In genomic region chrX:10485664-10486211, GRCm38 (mm10) we compare ENCODE assay signal across 8 mouse cellular contexts. TPM values are rescaled to one million over a fixed set of nuclear protein-coding genes. Genes with fewer than 3 reads are reported as not detected.
DNase-seq lines count a peak whose midpoint lies in the region; ATAC-seq and TF ChIP-seq lines count a peak whose summit lies in the region.

No protein-coding gene starts in this region.

- TF ChIP-seq CTCF in ES-Bruce4 (IDR thresholded peaks at IDR 0.05; ENCODE audit: low read depth, low read length), result no peak
- peak; percentile 25 for TF ChIP-seq CTCF in heart, postnatal 0 days (IDR thresholded peaks at IDR 0.05; ENCODE audit: low read depth)

- no peak overlapping the region for H3K27ac ChIP-seq in ES-Bruce4 (ENCODE audit: insufficient read depth, low read length)
- peak overlapping the region; percentile 86 for H3K27ac ChIP-seq in brown adipose tissue, adult 24 weeks (replicated peaks; ENCODE audit: low read depth, low read length)
- peak overlapping the region; percentile 66 for H3K27ac ChIP-seq in forebrain, embryonic 14.5 days (ENCODE audit: low read depth, low read length)
- peak overlapping the region; percentile 68 for H3K27ac ChIP-seq in heart, postnatal 0 days (ENCODE audit: low read depth)
- H3K27ac ChIP-seq in liver, embryonic 15.5 days (replicated peaks), result no peak overlapping the region
- peak overlapping the region; percentile 82 for H3K27ac ChIP-seq in neural tube, embryonic 15.5 days (replicated peaks)

- no peaks in the 10 kb centered on the region for H3K27me3 ChIP-seq in ES-Bruce4 (ENCODE audit: control insufficient read depth, insufficient read depth, low read length, poor library complexity, severe bottlenecking)
- H3K27me3 ChIP-seq in forebrain, embryonic 14.5 days (replicated peaks; ENCODE audit: control insufficient read depth, insufficient read depth, low read length), result no peaks in the 10 kb centered on the region
- H3K27me3 ChIP-seq in heart, postnatal 0 days (ENCODE audit: control insufficient read depth, insufficient read depth, low read length), result no peaks in the 10 kb centered on the region
- peaks cover 12% of the 10 kb centered on the region for H3K27me3 ChIP-seq in liver, embryonic 15.5 days
- no peaks in the 10 kb centered on the region for H3K27me3 ChIP-seq in neural tube, embryonic 15.5 days (replicated peaks)

- TF ChIP-seq POLR2A in ES-Bruce4 (IDR thresholded peaks at IDR 0.05; ENCODE audit: insufficient read depth, low read length), result no peak

- WGBS in forebrain, embryonic 14.5 days, result 25% methylated on average over 27 of the region's 27 CpGs
- 9% methylated on average over 27 of the region's 27 CpGs for WGBS in heart, postnatal 0 days
- 14% methylated on average over 27 of the region's 27 CpGs for WGBS in liver, embryonic 15.5 days (ENCODE audit: insufficient replicate concordance)
- 24% methylated on average over 27 of the region's 27 CpGs for WGBS in neural tube, embryonic 15.5 days

- H3K4me2 ChIP-seq in forebrain, embryonic 14.5 days (ENCODE audit: low read length), result peak overlapping the region; percentile 50
- peak overlapping the region; percentile 65 for H3K4me2 ChIP-seq in heart, postnatal 0 days (ENCODE audit: low read depth, low read length)
- H3K4me2 ChIP-seq in liver, embryonic 15.5 days, result peak overlapping the region; percentile 38
- peak overlapping the region; percentile 52 for H3K4me2 ChIP-seq in neural tube, embryonic 15.5 days

- H3K36me3 ChIP-seq in ES-Bruce4 (ENCODE audit: control insufficient read depth, insufficient read depth, low read length, poor library complexity, severe bottlenecking), result no peaks in the 10 kb centered on the region
- no peaks in the 10 kb centered on the region for H3K36me3 ChIP-seq in forebrain, embryonic 14.5 days (ENCODE audit: control insufficient read depth, insufficient read depth, low read length)
- H3K36me3 ChIP-seq in heart, postnatal 0 days (replicated peaks; ENCODE audit: control insufficient read depth, insufficient read depth, low read length), result no peaks in the 10 kb centered on the region
- H3K36me3 ChIP-seq in liver, embryonic 15.5 days (replicated peaks), result no peaks in the 10 kb centered on the region
- no peaks in the 10 kb centered on the region for H3K36me3 ChIP-seq in neural tube, embryonic 15.5 days

- ATAC-seq in forebrain, embryonic 14.5 days, result peak; percentile 89
- peak; percentile 84 for ATAC-seq in heart, postnatal 0 days (ENCODE audit: insufficient read depth, low read depth)
- ATAC-seq in liver, embryonic 15.5 days (ENCODE audit: insufficient read depth), result peak; percentile 47; the same call in 1 of the 2 replicates
- ATAC-seq in neural tube, embryonic 15.5 days (ENCODE audit: low FRiP score), result peak; percentile 92

- H3K4me1 ChIP-seq in ES-Bruce4 (ENCODE audit: control insufficient read depth, insufficient read depth, low read length), result no peaks in the 10 kb centered on the region
- no peaks in the 10 kb centered on the region for H3K4me1 ChIP-seq in brown adipose tissue, adult 24 weeks (ENCODE audit: control insufficient read depth, insufficient read depth, insufficient read length, low read length)
- peaks cover 3% of the 10 kb centered on the region; the same call in 1 of the 2 replicates for H3K4me1 ChIP-seq in forebrain, embryonic 14.5 days (ENCODE audit: control insufficient read depth, insufficient read depth, low read length)
- no peaks in the 10 kb centered on the region for H3K4me1 ChIP-seq in heart, postnatal 0 days (ENCODE audit: control insufficient read depth, insufficient read depth)
- H3K4me1 ChIP-seq in liver, embryonic 15.5 days (replicated peaks), result no peaks in the 10 kb centered on the region
- no peaks in the 10 kb centered on the region; the same call in 1 of the 2 replicates for H3K4me1 ChIP-seq in neural tube, embryonic 15.5 days

- H3K9ac ChIP-seq in ES-Bruce4 (ENCODE audit: low read depth, poor library complexity, severe bottlenecking), result peak overlapping the region; percentile 23
- peak overlapping the region; percentile 68 for H3K9ac ChIP-seq in forebrain, embryonic 14.5 days (ENCODE audit: low read length)
- peak overlapping the region; percentile 66 for H3K9ac ChIP-seq in heart, postnatal 0 days (replicated peaks; ENCODE audit: low read depth, low read length)
- no peak overlapping the region for H3K9ac ChIP-seq in liver, embryonic 15.5 days
- peak overlapping the region; percentile 60 for H3K9ac ChIP-seq in neural tube, embryonic 15.5 days (replicated peaks)

- peak; percentile 74 for DNase-seq in forebrain, embryonic 14.5 days (ENCODE audit: low spot score)
- DNase-seq in heart, postnatal 0 days (ENCODE audit: low spot score), result peak; percentile 50
- DNase-seq in kidney, postnatal 4 days, result peak; percentile 53 to 68
- DNase-seq in B cell, adult 2 months, result no peak

- no peak for TF ChIP-seq EP300 in ES-Bruce4 (IDR thresholded peaks at IDR 0.05; ENCODE audit: insufficient read depth, low read depth, low read length)
- no peak for TF ChIP-seq EP300 in heart, postnatal 0 days (IDR thresholded peaks at IDR 0.05; ENCODE audit: low read depth)

- peak overlapping the region; percentile 75 for H3K4me3 ChIP-seq in ES-Bruce4 (ENCODE audit: low read depth, low read length)
- peak overlapping the region; percentile 94 for H3K4me3 ChIP-seq in brown adipose tissue, adult 24 weeks (ENCODE audit: insufficient read depth, low read depth, low read length)
- peak overlapping the region; percentile 44 for H3K4me3 ChIP-seq in forebrain, embryonic 14.5 days (ENCODE audit: low read depth, low read length)
- H3K4me3 ChIP-seq in heart, postnatal 0 days (ENCODE audit: low read depth, low read length), result peak overlapping the region; percentile 62
- H3K4me3 ChIP-seq in liver, embryonic 15.5 days (replicated peaks), result peak overlapping the region; percentile 45
- H3K4me3 ChIP-seq in neural tube, embryonic 15.5 days (replicated peaks), result peak overlapping the region; percentile 53

- no peaks in the 10 kb centered on the region for H3K9me3 ChIP-seq in ES-Bruce4 (replicated peaks; ENCODE audit: control insufficient read depth, insufficient read depth, low read length, poor library complexity, severe bottlenecking)
- H3K9me3 ChIP-seq in forebrain, embryonic 14.5 days (replicated peaks; ENCODE audit: control insufficient read depth, low read length), result no peaks in the 10 kb centered on the region
- no peaks in the 10 kb centered on the region for H3K9me3 ChIP-seq in heart, postnatal 0 days (replicated peaks; ENCODE audit: control insufficient read depth, low read length)
- no peaks in the 10 kb centered on the region for H3K9me3 ChIP-seq in liver, embryonic 15.5 days (replicated peaks)
- no peaks in the 10 kb centered on the region for H3K9me3 ChIP-seq in neural tube, embryonic 15.5 days (replicated peaks)

RNA-seq across cellular contexts. Expression of gene Tspan7, which starts 0.8 kb away (rescaled TPM):
- 36.6 and 36.9 TPM in 2 replicates for polyA plus RNA-seq in ES-Bruce4 (2011; ENCODE audit: insufficient read depth, insufficient read length, low read depth, missing spikeins)
- polyA plus RNA-seq in brown adipose tissue, adult 24 weeks (2012; ENCODE audit: insufficient read depth, insufficient read length, missing spikeins), result 42.1 and 51.9 TPM in 2 replicates
- 277 and 328 TPM in 2 replicates for polyA plus RNA-seq in forebrain, embryonic 14.5 days (2014; fragmentation: Nextera tagmentation; extraction: Ambion mirVana)
- 32.7 and 70.8 TPM in 2 replicates for total RNA-seq in heart, postnatal 0 days (2014; rRNA removed; ENCODE audit: low replicate concordance)
- 90.0 and 91.9 TPM in 2 replicates for polyA plus RNA-seq in heart, postnatal 0 days (2015; fragmentation: Nextera tagmentation; extraction: Ambion mirVana)
- polyA plus RNA-seq in liver, embryonic 15.5 days (2015; fragmentation: Nextera tagmentation; extraction: Ambion mirVana), result 44.1 and 49.1 TPM in 2 replicates
- 451 and 492 TPM in 2 replicates for polyA plus RNA-seq in neural tube, embryonic 15.5 days (2015; fragmentation: Nextera tagmentation; extraction: Ambion mirVana)

Comparison
In these comparisons a context has a peak if more than half of its experiments do, and no peak if none do; other contexts are left out.
1. H3K27ac ChIP-seq: peak in brown adipose tissue, adult 24 weeks (single experiment), forebrain, embryonic 14.5 days (single experiment), heart, postnatal 0 days (single experiment) and neural tube, embryonic 15.5 days (single experiment); none in ES-Bruce4 (single experiment) and liver, embryonic 15.5 days (single experiment).
2. H3K4me3 ChIP-seq: peak in every context shown above with its lines; median percentile 94 in brown adipose tissue, adult 24 weeks; 75 in ES-Bruce4; 62 in heart, postnatal 0 days; 53 in neural tube, embryonic 15.5 days; 45 in liver, embryonic 15.5 days; 44 in forebrain, embryonic 14.5 days.
3. DNase-seq: peak in forebrain, embryonic 14.5 days (single experiment), heart, postnatal 0 days (single experiment) and kidney, postnatal 4 days (2 of 2); none in B cell, adult 2 months (0 of 2).
4. Peak in every context shown above with its lines, with median percentiles within 50 percentile points of each other: ATAC-seq and H3K4me2 ChIP-seq.